Mouse (Mus musculus) stomach, postnatal 0 days (tissue): ENCODE measurements around the gene Pkp2.

ENCODE experiments used
- CTCF ChIP-seq: IDR thresholded peaks from 2 replicates; pipeline ENCODE4 v1.5.1; 2016; ENCODE audit warnings: antibody characterized with exemption, low read depth, mild to moderate bottlenecking, moderate library complexity
- EP300 ChIP-seq: optimal IDR thresholded peaks from 2 replicates; pipeline ENCODE3; 2016; ENCODE audit warnings: antibody characterized with exemption

DNA sequence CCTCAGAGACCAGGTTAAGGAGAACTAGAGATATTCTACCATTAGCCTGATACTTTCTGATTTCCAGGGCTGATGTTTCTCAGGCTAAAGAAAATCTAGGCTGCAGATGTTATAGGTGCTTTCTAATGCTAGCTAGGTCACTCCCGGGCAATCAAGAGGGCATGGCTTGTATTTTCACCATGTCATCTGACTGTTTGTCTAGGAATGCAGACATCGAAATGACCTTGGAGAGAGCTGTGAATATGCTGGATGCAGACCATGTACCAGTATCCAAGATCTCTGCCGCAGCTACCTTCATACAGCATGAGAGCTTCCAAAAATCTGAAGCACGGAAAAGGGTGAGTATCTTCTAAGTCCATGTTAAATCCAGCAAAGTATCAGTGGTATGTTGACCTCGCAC is 17.3 kb downstream of the Pkp2 start:
- TF ChIP-seq CTCF (no peak), EP300 (no peak)
